Mouse (Mus musculus) cerebellum, adult 2 months (tissue): ENCODE measurements around the gene Per1.

ENCODE experiments used
- CTCF ChIP-seq: fragments of 200-500 bp; IDR thresholded peaks from 2 replicates; pipeline ENCODE4 v1.5.1; 2011; ENCODE audit warnings: low read depth, mild to moderate bottlenecking, control low read depth, low read length, moderate library complexity, borderline replicate concordance; ENCODE audit not compliant: insufficient read depth
- POLR2A ChIP-seq: fragments of 200-500 bp; IDR thresholded peaks from 2 replicates; pipeline ENCODE4 v1.6.1; 2011; ENCODE audit warnings: low read length, control low read depth, borderline replicate concordance; ENCODE audit not compliant: insufficient read depth

- TF ChIP-seq CTCF = peak; percentile 86
- no peak for TF ChIP-seq POLR2A
Observed at GRCm38 (mm10) chr11:69092386-69092751, 2.6 kb upstream of the Per1 start.
